Mouse (Mus musculus): ENCODE measurements around the gene Slc44a2.
A peak's percentile ranks its signal among the peaks of the same experiment; 100 is the strongest.

Slc44a2 gene

DNA sequence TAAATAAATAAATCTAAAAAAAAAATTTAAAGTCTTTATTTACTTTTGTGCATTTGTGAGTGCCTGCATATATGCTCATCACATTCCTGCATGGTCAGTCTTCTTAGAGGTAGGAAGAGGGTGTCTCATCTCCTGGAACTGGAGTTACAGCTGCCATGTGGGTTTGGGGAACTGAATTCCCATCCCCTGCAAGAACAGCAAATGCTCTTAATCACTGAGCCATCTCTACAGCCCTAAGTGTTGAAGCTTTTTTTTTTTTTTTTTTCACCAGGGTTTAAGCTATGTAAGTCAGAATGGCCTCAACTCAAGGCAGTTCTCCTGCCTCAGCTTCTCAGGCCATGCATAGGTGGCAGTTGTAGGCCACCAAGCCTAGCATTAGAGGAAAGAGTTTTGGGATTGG lies 14.2 kb downstream of the Slc44a2 start:
- no peak for DNase-seq

DNA sequence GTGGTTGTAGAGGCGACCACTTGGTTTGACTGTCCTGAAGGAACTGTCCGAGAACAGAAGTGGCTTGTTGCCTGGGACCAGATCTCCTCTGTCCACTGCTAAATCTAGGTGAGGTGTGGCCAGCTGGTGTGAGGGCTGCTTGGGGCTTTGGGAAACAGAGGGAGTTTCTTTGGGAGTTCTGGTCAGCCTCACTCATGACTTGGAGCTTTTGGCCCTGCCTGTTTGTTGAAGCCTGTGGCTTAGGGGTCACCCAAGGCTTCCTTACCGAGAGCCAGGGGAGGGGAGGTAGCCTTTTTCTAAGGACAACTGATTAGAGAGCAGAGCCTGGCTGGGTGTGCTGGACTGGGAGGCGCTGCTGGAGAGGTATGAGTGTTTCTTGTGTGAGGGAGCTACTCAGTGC lies 14.9 kb downstream of the Slc44a2 start:
- DNase-seq: no peak

DNA sequence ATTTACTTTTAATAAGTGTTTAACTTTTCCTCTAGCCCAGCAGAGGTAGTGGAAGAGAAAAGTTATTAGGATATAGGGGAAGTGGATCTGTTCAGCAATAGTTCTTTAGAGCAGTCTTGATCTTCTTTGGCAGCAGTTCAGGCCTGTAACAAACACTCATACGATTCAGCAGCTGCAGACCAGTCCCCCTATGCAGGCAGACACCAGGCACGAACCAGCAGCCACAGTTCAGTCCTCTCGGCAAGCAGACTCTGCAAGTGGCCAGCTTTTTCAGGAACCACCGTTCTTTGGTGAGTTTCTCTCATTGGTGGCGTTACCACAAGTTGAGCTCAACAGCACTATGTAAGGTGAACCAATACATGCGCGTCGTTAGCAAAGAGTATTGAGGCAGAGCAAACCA lies 16.0 kb downstream of the Slc44a2 start:
- DNase-seq: no peak

DNA sequence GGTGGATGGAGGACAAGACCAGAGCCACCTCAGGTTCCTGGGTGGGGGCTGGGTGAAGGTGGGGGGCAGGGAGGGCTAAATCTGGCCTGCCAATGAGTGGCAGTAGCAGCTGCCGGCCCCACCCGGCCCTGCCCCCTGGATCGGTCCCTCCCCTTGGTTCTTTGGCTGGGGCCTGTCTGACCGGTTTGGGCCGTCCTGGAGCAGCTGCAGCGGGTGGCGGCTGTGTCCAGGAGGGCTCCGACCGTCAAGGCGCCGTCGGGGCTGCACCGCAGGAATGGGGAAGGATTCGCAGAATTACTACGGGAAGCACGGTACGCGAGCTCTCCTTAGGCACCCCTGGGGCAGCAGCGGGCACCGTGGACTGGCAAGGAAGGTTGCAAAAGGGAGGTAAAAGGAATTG lies 17.2 kb downstream of the Slc44a2 start:
- DNase-seq: peak; percentile 78

DNA sequence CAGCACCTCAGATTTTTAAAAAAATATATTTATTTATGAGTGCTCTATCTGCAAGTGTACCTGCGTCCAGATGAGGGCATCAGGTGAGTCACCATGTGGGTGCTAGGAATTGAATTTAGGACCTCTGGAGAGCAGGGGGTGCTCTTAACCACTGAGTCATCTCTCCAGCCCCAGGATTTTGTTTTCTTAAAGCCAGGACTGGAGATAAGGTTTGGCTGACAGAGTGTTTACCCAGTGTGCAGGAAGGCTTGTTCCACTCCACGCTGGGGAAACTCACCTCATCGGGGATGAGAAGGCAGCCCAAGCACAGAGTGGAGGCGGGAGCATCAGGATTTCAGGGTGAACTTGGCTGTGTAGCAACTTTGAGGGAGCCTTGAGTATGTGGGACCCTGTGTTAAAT lies 19.9 kb downstream of the Slc44a2 start:
- no peak for DNase-seq

DNA sequence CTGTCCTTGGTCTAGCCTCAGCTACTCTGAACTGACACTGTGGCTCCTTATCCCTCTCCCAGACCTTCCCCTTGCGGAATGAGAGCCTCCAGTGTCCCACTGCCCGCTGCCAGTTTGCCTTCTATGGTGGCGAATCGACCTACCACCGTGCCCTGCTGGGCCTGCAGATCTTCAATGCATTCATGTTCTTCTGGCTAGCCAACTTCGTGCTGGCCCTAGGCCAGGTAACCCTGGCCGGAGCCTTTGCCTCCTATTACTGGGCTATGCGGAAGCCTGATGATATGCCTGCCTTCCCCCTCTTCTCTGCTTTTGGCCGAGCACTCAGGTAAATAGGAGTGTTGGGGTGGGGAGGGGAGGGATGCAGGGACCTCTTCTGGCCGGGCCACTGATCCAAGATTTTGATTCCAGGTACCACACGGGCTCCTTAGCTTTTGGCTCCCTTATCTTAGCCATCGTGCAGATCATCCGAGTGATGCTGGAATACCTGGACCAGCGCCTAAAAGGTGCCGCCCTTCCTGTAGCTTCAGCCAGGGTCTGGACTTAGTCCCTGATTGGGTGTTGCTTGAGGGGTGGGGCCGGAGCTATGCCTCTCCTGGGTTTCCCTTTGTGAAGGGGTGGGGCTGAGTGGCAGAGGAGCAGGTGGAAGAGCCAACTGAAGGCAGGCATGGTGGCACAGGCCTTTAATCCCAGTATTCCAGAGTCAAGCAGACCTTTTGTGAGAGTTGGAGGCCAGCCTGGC lies 26.3 kb downstream of the Slc44a2 start:
- DNase-seq: no peak

DNA sequence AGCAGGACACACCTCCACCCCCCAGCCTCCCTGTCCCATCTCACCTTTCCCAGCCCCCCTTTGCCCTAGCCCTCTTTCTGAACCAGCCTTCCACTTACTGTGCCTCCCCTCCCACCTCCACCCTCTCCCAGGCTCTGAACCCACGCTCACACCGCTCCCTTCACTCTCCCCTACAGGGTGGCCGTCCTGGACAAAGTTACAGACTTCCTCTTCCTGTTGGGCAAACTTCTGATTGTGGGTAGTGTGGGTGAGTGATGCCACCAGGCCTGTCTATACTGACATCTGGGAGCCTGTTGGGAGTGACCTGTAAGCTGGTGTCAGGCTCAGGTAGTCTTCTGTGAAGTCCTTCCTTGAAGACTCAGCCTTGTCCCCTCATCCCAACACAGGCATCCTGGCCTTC lies 27.7 kb downstream of the Slc44a2 start:
- DNase-seq: no peak

DNA sequence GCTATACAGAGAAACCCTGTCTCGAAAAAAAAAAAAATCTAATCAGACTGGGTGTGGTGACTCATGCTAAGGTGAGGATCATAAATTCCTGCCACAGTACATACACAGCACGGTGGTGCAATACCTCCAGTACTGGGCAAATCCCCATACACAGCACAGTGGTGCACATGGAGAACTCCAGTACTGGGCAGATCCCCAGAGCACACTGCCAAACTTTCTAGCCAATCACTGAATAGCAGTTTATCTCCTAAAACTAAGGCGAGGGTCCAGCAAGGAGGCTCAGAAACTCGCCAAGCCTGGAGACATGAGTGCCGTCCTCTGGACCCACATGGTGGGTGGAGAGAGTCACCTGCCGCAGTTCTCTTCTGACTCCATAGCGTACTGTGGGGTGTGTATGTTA lies 30.7 kb downstream of the Slc44a2 start:
- no peak for DNase-seq

DNA sequence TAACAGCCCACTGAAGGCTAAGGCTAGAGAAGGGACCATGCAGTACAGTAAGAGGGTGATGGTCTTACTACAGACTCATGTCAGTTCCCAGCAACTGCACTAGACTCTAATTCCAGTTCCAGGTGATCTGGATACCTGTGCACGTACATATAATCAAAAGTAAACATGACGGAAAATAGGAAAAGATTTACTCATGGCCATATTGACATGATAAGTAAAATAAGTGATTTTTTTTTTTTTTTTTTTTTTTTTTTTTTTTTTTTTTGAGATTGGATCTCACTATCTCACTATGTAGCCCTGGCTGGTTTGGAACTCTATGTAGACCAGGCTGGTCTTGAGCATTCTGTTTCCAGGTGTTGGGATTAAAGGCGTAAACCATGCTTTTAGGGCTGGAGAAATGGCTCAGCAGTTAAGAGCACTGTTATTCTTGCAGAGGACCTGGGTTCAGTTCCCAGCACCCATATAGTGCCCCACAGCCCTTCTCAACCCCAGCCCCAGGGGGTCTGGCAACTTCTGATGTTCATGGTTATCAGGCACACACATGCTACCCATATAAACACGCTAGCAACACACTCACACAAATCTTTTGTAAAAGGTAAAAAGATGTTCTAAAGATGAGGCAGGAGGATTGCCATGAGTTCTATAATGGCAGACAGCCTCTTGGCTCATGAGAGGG lies 31.3 kb downstream of the Slc44a2 start:
- DNase-seq: no peak

DNA sequence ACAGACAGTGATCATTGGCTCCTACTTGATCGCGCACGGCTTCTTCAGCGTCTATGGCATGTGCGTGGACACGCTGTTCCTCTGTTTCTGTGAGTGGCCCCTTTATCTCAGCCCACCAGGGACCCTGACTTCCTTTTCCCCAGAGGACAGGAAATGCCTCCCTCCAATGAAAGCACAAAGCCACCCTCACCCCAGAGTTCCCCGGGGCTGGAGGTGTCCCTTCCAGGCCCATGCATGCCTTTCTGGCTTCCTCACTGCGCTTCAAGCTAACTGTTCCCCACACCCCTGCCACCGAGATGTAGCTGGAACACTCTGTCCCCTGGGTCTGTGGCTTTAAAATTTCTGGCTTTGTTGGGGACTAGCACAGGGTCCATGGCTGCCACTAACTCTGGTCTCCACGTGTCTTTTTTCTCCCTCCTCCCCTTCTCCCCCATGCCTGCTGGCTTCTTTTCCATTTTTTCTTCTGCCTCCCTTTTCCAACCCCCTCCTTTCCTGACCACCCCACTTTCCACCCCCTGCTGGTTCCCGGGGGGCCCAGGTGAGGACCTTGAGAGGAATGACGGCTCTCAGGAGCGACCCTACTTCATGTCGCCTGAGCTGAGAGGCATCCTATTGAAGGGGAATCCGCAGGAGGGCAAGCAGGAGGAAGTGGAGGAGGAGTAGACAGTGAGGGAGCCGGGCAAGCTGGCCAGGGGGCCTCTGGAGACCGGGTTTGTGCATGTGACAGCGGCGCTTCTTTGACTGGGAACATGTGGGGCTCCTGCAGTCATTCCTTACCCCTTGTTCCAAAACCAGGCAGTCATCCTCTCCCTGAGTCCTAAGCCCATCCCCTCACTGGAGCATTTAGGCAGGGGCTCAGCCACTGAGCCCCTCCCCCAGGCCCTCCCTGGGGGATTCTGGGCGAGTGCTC lies 32.2 kb downstream of the Slc44a2 start:
- DNase-seq: no peak

DNA sequence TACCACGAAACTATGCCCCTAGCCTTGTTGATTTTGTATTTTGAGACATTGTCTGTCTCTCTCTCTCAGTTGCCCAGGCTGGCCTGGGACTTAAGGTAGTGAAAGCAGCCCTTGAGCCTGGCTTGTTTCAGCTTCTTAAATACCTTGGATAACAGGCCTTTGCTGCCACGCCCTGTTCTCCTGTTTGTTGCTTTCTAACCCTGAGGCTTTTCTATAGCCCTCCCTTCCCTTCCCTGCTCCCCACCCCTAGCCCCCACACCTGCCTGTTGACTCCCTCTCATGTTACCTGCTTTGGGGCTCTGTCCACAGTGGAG lies 32.8 kb downstream of the Slc44a2 start:
- DNase-seq: no peak

DNA sequence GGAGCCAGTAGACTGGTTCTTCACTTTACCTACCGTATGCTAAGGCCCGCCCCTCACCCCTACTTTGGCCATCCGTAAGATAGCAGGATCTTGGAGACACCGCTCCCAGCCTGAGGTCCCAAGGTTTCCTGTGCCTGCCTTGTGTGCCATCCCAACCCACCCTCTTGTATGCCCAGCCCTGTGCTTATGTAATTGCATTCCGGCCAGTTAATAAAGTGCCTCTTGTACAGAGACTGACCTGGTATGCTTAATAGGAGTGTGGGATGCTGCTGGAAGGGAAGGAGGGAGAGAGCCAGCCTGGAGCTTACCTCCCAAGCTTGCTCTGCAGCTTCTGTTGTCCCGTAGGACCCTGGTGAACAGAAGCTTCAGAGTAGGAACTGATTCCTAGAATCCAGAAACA lies 34.3 kb downstream of the Slc44a2 start:
- DNase-seq: no peak

DNA sequence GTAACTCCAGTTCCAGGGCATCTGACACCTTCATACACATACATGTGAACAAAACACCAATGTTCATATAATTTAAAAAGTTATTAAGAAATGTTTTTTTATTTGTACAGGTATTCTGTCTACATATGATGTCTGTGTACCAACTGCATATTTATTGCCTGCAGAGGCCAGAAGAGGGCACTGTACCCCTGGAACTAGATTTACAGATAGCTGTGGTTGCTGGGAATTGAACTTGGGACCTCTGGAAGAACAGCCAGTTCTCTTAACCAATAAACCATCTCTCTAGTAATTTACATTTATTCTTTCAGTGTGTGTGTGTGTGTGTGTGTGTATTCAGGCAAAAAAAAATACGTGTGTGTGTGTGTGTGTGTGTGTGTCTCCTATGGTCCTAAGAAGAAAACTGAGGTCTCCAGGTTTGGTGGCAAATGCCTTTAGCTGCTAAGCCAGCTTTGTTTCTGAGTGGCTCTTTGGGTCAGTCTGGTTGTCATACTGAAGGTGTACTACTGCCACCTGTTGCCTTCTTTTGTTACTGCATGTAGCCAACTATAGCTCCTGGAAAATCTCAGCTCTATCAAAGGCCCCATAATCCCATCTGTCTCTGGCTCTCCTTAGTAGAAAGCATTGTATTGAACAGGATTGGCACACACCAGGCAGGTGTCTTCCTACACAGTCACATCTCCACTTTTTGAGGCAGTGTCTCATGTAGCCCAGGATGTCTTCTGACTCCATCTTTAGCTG lies 36.7 kb downstream of the Slc44a2 start:
- peak; percentile 84 for DNase-seq

DNA sequence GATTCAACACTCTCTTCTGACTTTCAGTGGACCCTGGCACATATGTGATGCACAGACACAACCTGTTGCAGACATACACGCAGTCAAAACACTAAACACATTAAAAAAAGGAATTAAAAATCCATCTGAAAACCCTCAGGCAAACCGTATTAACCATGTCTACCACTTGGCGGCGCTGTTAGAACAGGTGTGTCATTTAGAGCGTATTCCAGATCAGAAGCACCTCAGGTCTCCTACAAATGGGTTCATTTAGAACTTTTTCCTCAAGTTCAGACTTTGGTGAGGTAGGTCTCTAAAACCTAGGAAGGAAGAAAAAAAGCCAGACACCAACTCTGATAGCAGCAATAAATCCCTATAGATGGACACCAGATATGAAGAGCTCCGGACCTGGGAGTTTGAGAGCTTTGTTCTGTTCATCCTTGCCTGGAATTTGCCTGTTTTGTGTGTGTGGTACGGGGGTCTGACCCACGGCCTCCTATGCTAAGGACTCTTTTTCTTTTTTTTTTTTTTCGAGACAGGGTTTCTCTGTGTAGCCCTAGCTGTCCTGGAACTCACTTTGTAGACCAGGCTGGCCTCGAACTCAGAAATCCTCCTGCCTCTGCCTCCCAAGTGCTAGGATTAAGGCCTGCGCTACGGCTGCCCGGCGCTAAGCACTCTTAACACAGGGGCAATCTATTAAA lies 46.2 kb downstream of the Slc44a2 start:
- peak; percentile 82 for DNase-seq

DNA sequence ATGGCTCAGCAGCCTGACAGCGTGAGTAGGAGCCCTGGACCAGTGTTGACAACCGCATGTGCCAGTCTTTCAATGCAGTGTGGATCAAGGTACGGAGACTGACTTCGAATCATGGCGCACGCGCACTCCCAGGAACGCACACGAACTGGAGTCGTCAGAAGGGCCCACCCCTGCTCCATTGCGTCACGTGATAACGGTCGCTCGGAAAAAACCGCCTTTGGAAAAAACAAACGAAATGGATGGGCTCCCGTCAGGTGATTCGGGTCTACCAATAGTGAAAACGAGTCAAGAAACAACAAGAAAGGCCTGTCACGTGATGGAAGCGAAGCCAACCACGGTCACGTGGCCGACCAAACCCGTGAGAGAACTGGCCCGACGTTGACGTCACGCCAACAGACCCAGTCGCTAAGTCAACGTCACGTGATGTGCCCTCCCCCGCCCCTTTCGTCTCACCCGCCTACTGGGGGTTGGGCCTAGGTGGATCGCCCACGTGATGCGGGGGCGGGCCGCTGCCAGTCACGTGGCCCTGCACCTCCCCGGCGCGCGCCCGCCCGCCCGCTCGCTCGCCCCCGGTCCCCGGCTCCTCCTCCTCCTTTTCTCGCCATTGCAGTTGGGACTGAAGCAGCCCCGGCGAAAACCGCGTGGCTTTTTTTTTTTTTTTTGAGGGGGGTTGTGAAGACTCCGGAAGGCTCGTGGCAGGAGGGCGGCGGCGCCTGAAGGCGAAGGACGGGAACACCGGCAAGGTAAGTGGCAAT lies 47.0 kb downstream of the Slc44a2 start, which contains the start of gene Ilf3:
Gene Ilf3 (plus strand): TSS at position 515 of the 755 bp plus-strand sequence.
- DNase-seq: peak; percentile 100

DNA sequence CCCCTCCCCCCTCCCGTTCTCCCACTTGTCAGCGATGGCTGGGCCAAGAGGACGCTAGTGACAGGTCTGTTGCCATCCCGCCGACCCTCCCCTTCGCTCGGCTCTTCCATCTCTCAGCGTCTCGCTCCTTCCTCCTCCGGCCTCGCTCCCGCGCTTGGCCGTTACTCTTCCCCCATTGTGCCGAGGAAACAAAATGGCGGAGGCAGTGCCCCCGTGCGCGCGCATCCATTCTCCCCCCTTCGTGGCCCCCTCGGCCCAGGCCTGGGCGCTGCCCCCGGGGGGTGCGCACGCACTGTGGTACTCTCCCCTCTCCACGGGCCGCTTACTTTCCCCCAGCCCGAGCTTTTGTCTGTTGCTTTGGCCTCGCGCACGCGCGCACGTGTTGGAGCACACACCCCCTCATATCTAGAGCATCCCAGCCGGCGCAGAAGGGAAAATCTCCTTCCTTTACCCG lies 47.7 kb downstream of the Slc44a2 start:
- peak; percentile 82 for DNase-seq

DNA sequence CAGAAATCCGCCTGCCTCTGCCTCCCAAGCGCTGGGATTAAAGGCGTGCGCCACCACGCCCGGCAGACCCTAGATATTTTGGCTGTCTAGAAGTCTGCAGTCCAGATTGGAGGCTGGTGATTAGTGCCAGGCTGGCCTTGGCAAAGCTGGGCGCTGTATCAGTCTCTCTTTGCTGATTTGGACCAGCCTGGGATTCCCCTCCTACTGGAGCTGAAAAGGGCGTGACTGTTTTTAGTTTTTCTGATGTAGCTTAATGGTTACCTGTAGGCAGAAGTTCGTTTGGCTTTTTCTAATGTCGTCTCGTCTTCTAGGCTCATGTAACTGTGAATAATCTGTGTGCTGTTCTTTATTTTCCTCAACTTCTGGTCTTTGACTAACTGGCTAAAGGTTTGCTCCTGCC lies 48.6 kb downstream of the Slc44a2 start:
- no peak for DNase-seq

DNA sequence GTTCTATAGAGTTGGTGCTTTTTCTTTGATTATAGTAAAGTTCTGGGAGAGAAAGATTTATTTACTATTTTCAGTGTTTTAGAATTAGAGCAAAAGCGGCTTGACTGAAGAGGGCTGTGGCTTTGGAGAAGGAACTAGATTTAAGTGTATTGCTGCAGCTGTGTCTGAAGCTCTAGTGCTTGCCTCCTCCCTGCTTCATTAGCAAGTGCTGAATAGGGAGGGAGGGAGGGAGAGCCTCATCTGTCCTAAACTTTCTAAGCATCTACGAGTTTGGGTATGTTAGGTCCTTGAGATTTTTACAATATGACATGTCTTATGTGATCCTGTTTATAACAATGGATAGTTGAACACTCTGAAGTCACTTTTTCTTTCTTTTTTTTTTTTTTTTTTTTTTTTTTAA lies 50.4 kb downstream of the Slc44a2 start:
- no peak for DNase-seq

DNA sequence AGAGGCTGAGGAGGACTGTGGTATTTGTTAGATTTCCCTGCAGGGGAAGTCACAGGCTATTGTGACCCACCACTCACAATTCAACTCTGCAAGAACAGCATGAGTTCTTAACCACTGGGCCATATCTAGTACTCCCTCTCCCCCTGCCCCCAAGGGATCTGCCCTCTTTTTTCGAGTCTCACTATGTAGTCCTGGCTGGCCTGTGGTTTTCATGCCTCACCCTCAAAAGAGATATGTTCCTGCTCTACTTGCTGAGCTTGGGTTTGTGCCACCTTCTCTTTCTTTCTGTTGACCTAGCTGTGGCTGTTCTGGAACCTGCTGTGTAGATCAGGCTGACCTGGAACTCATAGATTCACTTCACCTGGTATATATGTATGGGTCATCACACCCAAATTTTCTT lies 52.0 kb downstream of the Slc44a2 start:
- DNase-seq: no peak

DNA sequence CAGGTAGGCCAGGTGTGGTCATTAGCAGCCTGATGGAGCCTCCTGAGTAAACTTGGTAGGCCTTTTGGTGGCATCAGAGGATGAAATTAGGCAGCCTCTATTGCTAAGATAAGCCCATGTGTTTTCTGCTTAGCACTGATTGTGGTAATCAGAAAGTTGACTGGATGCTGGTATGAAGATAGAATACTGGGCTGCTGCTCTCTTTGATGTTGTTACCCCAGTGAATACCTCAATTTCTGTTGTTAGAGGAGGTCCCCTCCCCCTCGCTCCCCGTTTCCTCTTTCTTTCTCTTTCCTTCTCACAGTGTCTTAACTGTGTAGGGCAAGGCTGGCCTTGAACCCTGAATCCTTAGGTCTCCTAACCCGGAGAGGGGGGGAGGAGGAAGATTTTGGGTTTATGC lies 58.7 kb downstream of the Slc44a2 start:
- DNase-seq: no peak

DNA sequence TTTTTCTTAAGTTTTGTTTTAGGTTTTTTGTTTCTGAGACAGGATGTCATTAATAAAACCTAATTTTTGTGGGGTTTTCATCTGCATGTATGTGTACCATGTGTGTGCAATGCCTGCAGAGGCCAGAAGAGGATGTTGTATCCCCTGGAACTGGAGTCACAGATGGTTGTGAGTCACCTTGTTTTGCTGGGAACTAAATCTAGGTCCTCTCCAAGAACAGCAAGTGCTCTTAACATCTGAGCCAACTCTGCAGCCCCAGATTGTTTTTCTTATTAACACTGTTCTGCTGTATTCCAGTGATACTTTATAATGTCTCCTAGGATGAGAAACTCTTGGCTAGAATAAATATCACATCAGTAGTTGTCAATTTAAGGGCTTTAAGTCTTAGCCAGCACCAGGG lies 60.4 kb downstream of the Slc44a2 start:
- DNase-seq: no peak

DNA sequence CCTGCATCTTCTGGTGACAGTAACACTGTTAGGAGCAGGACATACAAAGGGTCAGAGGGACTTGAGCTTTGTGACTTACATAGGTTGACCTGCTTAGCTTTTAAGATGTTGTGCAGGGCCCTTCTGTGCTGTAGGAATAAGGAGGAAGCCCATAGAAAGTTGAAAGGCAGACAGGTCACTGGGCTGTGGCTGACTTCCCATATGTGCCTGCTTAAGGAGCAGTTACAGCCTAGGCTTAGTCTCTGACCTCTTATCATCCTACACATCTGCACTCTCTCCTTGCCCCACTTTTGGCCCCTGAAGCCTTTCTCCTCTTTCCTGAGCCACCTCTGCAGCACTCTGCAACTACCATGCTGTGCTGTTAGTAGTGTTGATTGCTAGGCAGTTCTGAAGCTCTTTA lies 63.5 kb downstream of the Slc44a2 start:
- no peak for DNase-seq
